Mouse (Mus musculus) hindbrain, embryonic 12.5 days (tissue): ENCODE results near the gene D430041D05Rik. TPM values are rescaled to one million over a fixed set of nuclear protein-coding genes. Genes with fewer than 3 reads are reported as not detected.

Experiments
- ATAC-seq: fragments of 200-750 bp; cut with Nextera tagmentation; 2 replicates; pipeline ENCODE4 v1.8.0; 2017; ENCODE audit warnings: moderate TSS enrichment; ENCODE audit not compliant: low FRiP score
- H3K27ac ChIP-seq: fragments of 300-500 bp; sonication (generic); 2 replicates; pipeline ENCODE4 v1.5.1; 2016; ENCODE audit warnings: mild to moderate bottlenecking
- H3K27me3 ChIP-seq: fragments of 300-500 bp; sonication (generic); 2 replicates; pipeline ENCODE4 v1.6.1; 2016; ENCODE audit warnings: mild to moderate bottlenecking
- H3K36me3 ChIP-seq: fragments of 300-500 bp; sonication (generic); 2 replicates; pipeline ENCODE4 v1.6.1; 2016; ENCODE audit warnings: mild to moderate bottlenecking
- H3K4me1 ChIP-seq: fragments of 300-500 bp; sonication (generic); 2 replicates; pipeline ENCODE4 v1.6.1; 2016
- H3K4me2 ChIP-seq: fragments of 300-500 bp; sonication (generic); replicated peaks from 2 replicates; pipeline ENCODE4 v1.6.1; 2016; ENCODE audit warnings: mild to moderate bottlenecking
- H3K4me3 ChIP-seq: fragments of 300-500 bp; sonication (generic); 2 replicates; pipeline ENCODE4 v1.5.1; 2016; ENCODE audit warnings: mild to moderate bottlenecking
- H3K9ac ChIP-seq: fragments of 300-500 bp; sonication (generic); 2 replicates; pipeline ENCODE4 v1.6.1; 2016; ENCODE audit warnings: mild to moderate bottlenecking, moderate library complexity
- H3K9me3 ChIP-seq: fragments of 300-500 bp; sonication (generic); replicated peaks from 2 replicates; pipeline ENCODE4 v1.6.1; 2016; ENCODE audit warnings: mild to moderate bottlenecking
- WGBS: fragments of 180-500 bp; shearing (Covaris S2); methylation state at CpG from one replicate; pipeline ENCODE4 v1.1.7; 2016; 5-methylcytosine and 5-hydroxymethylcytosine counted together
- polyA plus RNA-seq: library from polyadenylated mRNA; unstranded; fragments of >200 nt; fragmentation: Nextera tagmentation; extraction: Ambion mirVana; gene quantifications from 2 replicates; pipeline ENCODE4 v1.2.1, GENCODE M21; 2016

The D430041D05Rik gene
- polyA plus RNA-seq, 1 experiment from 2014 or later: 4.2 TPM

GRCm38 (mm10) chr2:104398651-104399290, 12.0 kb downstream of the D430041D05Rik start:
- H3K27me3 ChIP-seq: no peaks in the 10 kb centered on the region
- H3K9ac ChIP-seq: no peak overlapping the region
- H3K9me3 ChIP-seq: no peaks in the 10 kb centered on the region
- peaks cover 5% of the 10 kb centered on the region; the same call in 1 of the 2 replicates for H3K4me1 ChIP-seq
- H3K4me3 ChIP-seq: no peak overlapping the region
- H3K4me2 ChIP-seq: no peak overlapping the region
- H3K36me3 ChIP-seq: no peaks in the 10 kb centered on the region
- no peak for ATAC-seq
- 84% methylated on average over 6 of the region's 6 CpGs for WGBS
- H3K27ac ChIP-seq: no peak overlapping the region

- Histone ChIP-seq H3K4me1 (peaks cover 5% of the 10 kb centered on the region; the same call in 1 of the 2 replicates), H3K4me3 (no peak overlapping the region), H3K9me3 (no peaks in the 10 kb centered on the region), H3K27me3 (no peaks in the 10 kb centered on the region), H3K36me3 (no peaks in the 10 kb centered on the region), H3K27ac (no peak overlapping the region), H3K9ac (no peak overlapping the region), H3K4me2 (no peak overlapping the region)
- ATAC-seq: no peak
- WGBS: 80% methylated on average over 9 of the region's 9 CpGs
Measured at GRCm38 (mm10) chr2:104395961-104396360, 14.9 kb downstream of the D430041D05Rik start.

DNA sequence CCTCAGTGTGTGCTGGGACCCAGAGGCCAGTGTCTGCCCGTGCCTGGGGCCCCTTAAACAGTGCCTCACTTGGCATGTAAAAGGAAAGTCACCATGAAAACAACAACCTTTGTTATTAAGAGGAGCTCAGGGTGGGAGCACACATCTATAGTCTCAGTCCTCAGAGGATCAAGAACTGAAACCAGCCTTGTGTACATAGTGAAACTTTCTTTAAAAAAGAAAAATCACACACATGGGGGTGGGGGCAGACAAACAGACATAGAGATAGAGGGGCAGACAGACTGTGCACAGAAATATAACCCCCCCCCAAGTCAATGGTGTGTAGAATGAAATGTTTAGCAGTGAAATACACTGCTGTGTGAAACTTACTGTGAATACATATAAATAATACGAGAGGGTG, 16.0 kb downstream of the D430041D05Rik start:
- Histone ChIP-seq H3K9me3 (no peaks in the 10 kb centered on the region), H3K36me3 (no peaks in the 10 kb centered on the region), H3K4me1 (peaks cover 5% of the 10 kb centered on the region; the same call in 1 of the 2 replicates), H3K27me3 (no peaks in the 10 kb centered on the region), H3K4me2 (no peak overlapping the region), H3K27ac (no peak overlapping the region), H3K9ac (no peak overlapping the region), H3K4me3 (no peak overlapping the region)
- no peak for ATAC-seq
- 46% methylated on average over 2 of the region's 2 CpGs for WGBS

DNA sequence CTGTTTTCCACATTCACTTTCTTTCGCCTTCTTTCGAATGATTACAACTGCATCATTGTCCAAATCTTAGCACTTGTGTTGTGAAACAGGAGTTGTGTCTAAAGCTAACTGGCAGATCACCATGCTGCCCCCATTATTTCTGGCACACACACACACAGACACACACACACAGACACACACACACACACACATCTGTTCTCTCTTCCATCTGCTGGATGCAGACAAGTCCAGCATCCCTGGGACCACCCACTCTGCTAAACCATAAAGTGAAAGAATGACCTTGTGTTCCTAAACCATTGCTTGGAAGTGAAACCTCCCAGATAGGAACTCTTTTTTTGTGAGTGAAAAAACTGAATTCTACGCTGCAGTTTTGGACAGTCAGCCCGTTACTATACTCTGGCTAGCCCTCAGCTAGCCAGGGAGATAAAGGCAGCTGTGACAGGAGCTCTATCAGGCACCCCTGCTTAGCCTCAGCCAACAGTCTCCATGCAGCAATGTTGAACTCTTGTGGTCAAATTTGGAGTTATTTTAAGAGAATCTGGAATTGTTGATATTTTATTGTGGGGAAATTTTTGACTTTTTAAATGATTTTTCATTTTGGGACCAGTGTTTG, 18.0 kb downstream of the D430041D05Rik start:
- ATAC-seq: no peak
- WGBS: 77% methylated on average over 4 of the region's 4 CpGs

GRCm38 (mm10) chr2:104389231-104389630, 21.6 kb downstream of the D430041D05Rik start:
- Histone ChIP-seq H3K4me3 (no peak overlapping the region), H3K9me3 (no peaks in the 10 kb centered on the region), H3K36me3 (no peaks in the 10 kb centered on the region), H3K4me2 (no peak overlapping the region), H3K27me3 (no peaks in the 10 kb centered on the region), H3K27ac (no peak overlapping the region), H3K4me1 (no peaks in the 10 kb centered on the region), H3K9ac (no peak overlapping the region)
- ATAC-seq: no peak
- 90% methylated on average over 11 of the region's 11 CpGs for WGBS

More for the DNA sequence above, 18.0 kb downstream of the D430041D05Rik start:
- Histone ChIP-seq H3K36me3 (no peaks in the 10 kb centered on the region), H3K9ac (no peak overlapping the region), H3K27ac (no peak overlapping the region), H3K4me3 (no peak overlapping the region), H3K27me3 (no peaks in the 10 kb centered on the region), H3K4me1 (peaks cover 5% of the 10 kb centered on the region; the same call in 1 of the 2 replicates), H3K9me3 (no peaks in the 10 kb centered on the region), H3K4me2 (no peak overlapping the region)

DNA sequence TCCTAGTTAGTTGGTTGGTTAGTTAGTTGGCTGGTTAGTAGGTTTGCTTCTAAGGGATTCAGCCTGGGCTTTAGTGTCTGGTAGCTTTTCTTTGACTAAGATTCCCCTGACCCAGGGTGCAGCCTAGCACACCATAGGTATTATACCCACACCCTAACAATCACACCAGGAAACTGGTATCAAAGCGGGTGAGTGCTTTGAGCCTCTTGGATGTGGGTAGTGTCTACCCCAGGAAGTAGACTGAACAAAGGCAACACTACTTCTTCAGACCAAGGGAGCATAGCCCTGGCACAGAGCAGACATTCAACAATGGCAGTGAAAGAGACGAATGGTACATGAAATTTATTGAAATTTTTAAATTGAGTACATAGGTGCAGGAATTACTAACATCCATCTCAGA, 24.9 kb downstream of the D430041D05Rik start:
- no peaks in the 10 kb centered on the region for H3K4me1 ChIP-seq

GRCm38 (mm10) chr2:104383589-104383988, 27.2 kb downstream of the D430041D05Rik start:
- Histone ChIP-seq H3K4me2 (no peak overlapping the region), H3K36me3 (no peaks in the 10 kb centered on the region), H3K4me3 (no peak overlapping the region), H3K9me3 (no peaks in the 10 kb centered on the region), H3K9ac (no peak overlapping the region), H3K4me1 (0 out of 2 replicates have a peak, but pooled peaks cover 3% of the 10 kb centered on the region), H3K27me3 (no peaks in the 10 kb centered on the region), H3K27ac (no peak overlapping the region)
- 93% methylated on average over 4 of the region's 4 CpGs for WGBS
- no peak for ATAC-seq

More for the DNA sequence above, 24.9 kb downstream of the D430041D05Rik start:
- no peak overlapping the region for H3K27ac ChIP-seq
- no peak overlapping the region for H3K4me2 ChIP-seq
- H3K9me3 ChIP-seq: no peaks in the 10 kb centered on the region
- H3K4me3 ChIP-seq: no peak overlapping the region
- no peak for ATAC-seq
- no peaks in the 10 kb centered on the region for H3K27me3 ChIP-seq
- 89% methylated on average over 2 of the region's 2 CpGs for WGBS
- no peak overlapping the region for H3K9ac ChIP-seq
- no peaks in the 10 kb centered on the region for H3K36me3 ChIP-seq

GRCm38 (mm10) chr2:104382813-104383212, 28.0 kb downstream of the D430041D05Rik start:
- no peaks in the 10 kb centered on the region for H3K9me3 ChIP-seq

DNA sequence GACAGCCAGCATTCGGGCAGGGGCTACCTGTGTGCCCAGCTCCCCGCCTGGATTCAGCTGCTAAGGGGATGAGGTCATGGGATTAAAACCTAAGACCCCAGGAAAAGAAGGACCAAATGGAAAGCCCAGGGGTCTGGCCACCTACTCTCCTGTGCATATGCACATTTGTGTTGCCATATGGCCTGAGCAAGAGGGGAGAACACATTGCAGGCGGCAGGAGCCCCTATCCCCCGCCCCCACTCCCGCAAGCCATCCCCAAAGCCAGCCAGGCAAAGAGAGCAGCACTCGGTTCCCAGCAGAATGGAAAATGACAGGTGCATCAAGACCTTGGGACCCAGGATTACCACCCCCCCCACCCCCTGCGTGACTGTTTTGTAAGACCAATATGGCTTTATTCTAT, 31.5 kb downstream of the D430041D05Rik start:
- no peaks in the 10 kb centered on the region for H3K27me3 ChIP-seq
- no peak overlapping the region for H3K4me2 ChIP-seq
- no peak overlapping the region for H3K4me3 ChIP-seq
- no peak overlapping the region for H3K9ac ChIP-seq
- no peaks in the 10 kb centered on the region for H3K36me3 ChIP-seq
- H3K9me3 ChIP-seq: no peaks in the 10 kb centered on the region
- WGBS: 20% methylated on average over 7 of the region's 7 CpGs
- H3K27ac ChIP-seq: no peak overlapping the region
- no peak for ATAC-seq
- 0 out of 2 replicates have a peak, but pooled peaks cover 3% of the 10 kb centered on the region for H3K4me1 ChIP-seq

More at GRCm38 (mm10) chr2:104382813-104383212, 28.0 kb downstream of the D430041D05Rik start:
- Histone ChIP-seq H3K36me3 (no peaks in the 10 kb centered on the region), H3K4me3 (no peak overlapping the region), H3K27me3 (no peaks in the 10 kb centered on the region), H3K27ac (no peak overlapping the region), H3K9ac (no peak overlapping the region), H3K4me2 (no peak overlapping the region), H3K4me1 (0 out of 2 replicates have a peak, but pooled peaks cover 3% of the 10 kb centered on the region)
- 91% methylated on average over 6 of the region's 6 CpGs for WGBS
- no peak for ATAC-seq

DNA sequence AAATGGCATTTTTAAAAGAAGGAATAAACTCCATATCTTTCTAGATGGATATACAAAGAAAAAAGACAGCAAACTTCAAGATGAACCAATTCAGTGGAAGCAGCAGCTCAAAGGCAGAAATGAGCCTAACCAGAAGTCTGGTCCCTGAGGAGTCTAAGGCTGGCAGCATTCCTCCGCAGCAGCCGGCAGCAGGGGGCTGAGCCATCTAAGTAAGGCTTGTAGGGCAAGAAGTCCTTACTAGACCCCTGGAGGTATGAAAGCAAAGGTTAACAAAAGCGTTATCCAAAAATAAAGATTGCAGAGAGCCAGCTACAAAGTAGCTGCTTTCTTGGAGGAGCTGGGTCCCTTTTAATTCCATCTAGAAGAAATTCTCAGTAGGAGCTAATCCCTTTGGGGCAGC, 32.0 kb downstream of the D430041D05Rik start:
- Histone ChIP-seq H3K27ac (no peak overlapping the region), H3K4me2 (no peak overlapping the region), H3K27me3 (no peaks in the 10 kb centered on the region), H3K9me3 (no peaks in the 10 kb centered on the region), H3K4me1 (0 out of 2 replicates have a peak, but pooled peaks cover 3% of the 10 kb centered on the region), H3K9ac (no peak overlapping the region), H3K36me3 (no peaks in the 10 kb centered on the region), H3K4me3 (no peak overlapping the region)
- no peak for ATAC-seq
- WGBS: 12% methylated on average over 3 of the region's 3 CpGs

DNA sequence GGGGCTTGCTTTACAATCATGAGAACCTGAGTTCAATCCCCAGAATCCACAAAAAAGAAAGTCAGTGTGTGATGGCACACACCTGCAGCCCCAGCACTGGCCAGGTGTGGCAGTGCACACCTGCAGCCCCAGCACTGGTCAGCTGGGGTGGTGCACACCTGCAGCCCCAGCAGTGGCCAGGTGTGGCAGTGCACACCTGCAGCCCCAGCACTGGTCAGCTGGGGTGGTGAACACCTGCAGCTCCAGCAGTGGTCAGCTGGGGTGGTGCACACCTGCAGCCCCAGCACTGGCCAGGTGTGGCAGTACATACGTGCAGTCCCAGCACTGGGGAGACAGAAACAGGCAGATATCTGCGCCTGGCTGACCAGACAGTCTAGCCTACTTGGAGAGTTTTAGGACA, 32.8 kb downstream of the D430041D05Rik start:
- Histone ChIP-seq H3K4me1 (0 out of 2 replicates have a peak, but pooled peaks cover 3% of the 10 kb centered on the region), H3K36me3 (no peaks in the 10 kb centered on the region), H3K27ac (no peak overlapping the region), H3K9ac (no peak overlapping the region), H3K4me2 (no peak overlapping the region), H3K9me3 (no peaks in the 10 kb centered on the region), H3K4me3 (no peak overlapping the region), H3K27me3 (no peaks in the 10 kb centered on the region)
- 74% methylated on average over 2 of the region's 2 CpGs for WGBS
- ATAC-seq: no peak

- no peak overlapping the region for H3K4me2 ChIP-seq
- H3K4me1 ChIP-seq: peaks cover 13% of the 10 kb centered on the region
- no peak overlapping the region for H3K27ac ChIP-seq
- H3K4me3 ChIP-seq: no peak overlapping the region
- no peaks in the 10 kb centered on the region for H3K9me3 ChIP-seq
- no peak overlapping the region for H3K9ac ChIP-seq
- H3K36me3 ChIP-seq: no peaks in the 10 kb centered on the region
- no peak for ATAC-seq
- H3K27me3 ChIP-seq: no peaks in the 10 kb centered on the region
- 84% methylated on average over 4 of the region's 4 CpGs for WGBS
Measured at GRCm38 (mm10) chr2:104372156-104372555, 38.7 kb downstream of the D430041D05Rik start.
